17 mouse cellular contexts compared by ENCODE assay signal in genomic region chr8:126420834-126421233, GRCm38 (mm10). TPM values are rescaled to one million over a fixed set of nuclear protein-coding genes. Genes with fewer than 3 reads are reported as not detected.
DNase-seq lines count a peak whose midpoint lies in the region; ATAC-seq and TF ChIP-seq lines count a peak whose summit lies in the region.
"Had no signal": no experiment of that assay in that cellular context is flagged by ENCODE, and none has a peak within 500 bp of the region (broad histone marks: within the 10 kb centered on the region; RNA-seq: fewer than 3 reads in every experiment).

No protein-coding gene starts in this region.

- TF ChIP-seq CTCF in liver, embryonic 14.5 days (IDR thresholded peaks at IDR 0.05; ENCODE audit: low read depth): no peak

- no peaks in the 10 kb centered on the region; the same call in 1 of the 2 replicates for H3K36me3 ChIP-seq in liver, embryonic 14.5 days (replicated peaks; ENCODE audit: control insufficient read depth, insufficient read depth, low read depth)
- H3K36me3 ChIP-seq in forebrain, embryonic 10.5 days (replicated peaks): peaks cover 22% of the 10 kb centered on the region

- H3K4me3 ChIP-seq in liver, embryonic 14.5 days (ENCODE audit: insufficient read depth in 1 of 2, low read depth in 2 of 2, low read length in 2 of 2): no peak overlapping the region
- no peak overlapping the region for H3K4me3 ChIP-seq in forebrain, embryonic 10.5 days

- TF ChIP-seq EP300 in liver, embryonic 14.5 days (IDR thresholded peaks at IDR 0.05; ENCODE audit: low read depth): no peak

- peaks cover 0 to 8% of the 10 kb centered on the region in 2 experiments; a peak in 3 of 4 replicates for H3K4me1 ChIP-seq in liver, embryonic 14.5 days (replicated peaks; ENCODE audit: control insufficient read depth in 2 of 2, insufficient read depth in 2 of 2, low read length in 1 of 2)
- H3K4me1 ChIP-seq in forebrain, embryonic 10.5 days: peaks cover 25% of the 10 kb centered on the region

- no peaks in the 10 kb centered on the region for H3K27me3 ChIP-seq in liver, embryonic 14.5 days (ENCODE audit: control insufficient read depth, insufficient read depth, low read length)
- no peaks in the 10 kb centered on the region for H3K27me3 ChIP-seq in forebrain, embryonic 10.5 days (ENCODE audit: poor library complexity, severe bottlenecking)
- H3K27me3 ChIP-seq: embryonic facial prominence, embryonic 13.5 days; limb, embryonic 13.5 days had no signal

- ATAC-seq in activated CD4-positive, CD25-positive, alpha-beta regulatory T cell, adult 4 months: peak; percentile 26
- ATAC-seq in liver, embryonic 14.5 days (ENCODE audit: insufficient read depth): no peak
- ATAC-seq: intestine, embryonic 16.5 days had no signal

- H3K9me3 ChIP-seq in liver, embryonic 14.5 days (ENCODE audit: control insufficient read depth, low read length): no peaks in the 10 kb centered on the region
- no peaks in the 10 kb centered on the region for H3K9me3 ChIP-seq in forebrain, embryonic 10.5 days
- H3K9me3 ChIP-seq: embryonic facial prominence, embryonic 13.5 days; limb, embryonic 13.5 days; midbrain, embryonic 10.5 days had no signal

- 66% methylated on average over 3 of the region's 3 CpGs for WGBS in liver, embryonic 14.5 days (ENCODE audit: insufficient replicate concordance)
- 79% methylated on average over 3 of the region's 3 CpGs for WGBS in forebrain, embryonic 10.5 days

- H3K27ac ChIP-seq in liver, embryonic 14.5 days: no peak overlapping the region
- H3K27ac ChIP-seq in forebrain, embryonic 10.5 days: no peak overlapping the region
- H3K27ac ChIP-seq: embryonic facial prominence, embryonic 13.5 days; hindbrain, embryonic 14.5 days; limb, embryonic 13.5 days; midbrain, embryonic 10.5 days had no signal

- DNase-seq in A20 (ENCODE audit: low read depth, low spot score): peak; percentile 27
- peak; percentile 40 for DNase-seq in CD4-positive, CD25-positive, alpha-beta regulatory T cell, adult 2 months (ENCODE audit: low read depth, low spot score)
- DNase-seq in liver, embryonic 14.5 days (ENCODE audit: low read depth in 3 of 3, low spot score in 3 of 3): no peak
- DNase-seq in layer of hippocampus, postnatal 14 days (ENCODE audit: low spot score in 2 of 2): no peak
- DNase-seq in urinary bladder, postnatal 25 days (ENCODE audit: low spot score): no peak
- no peak for DNase-seq in forebrain, embryonic 10.5 days (ENCODE audit: extremely low spot score, low spot score)
- DNase-seq in neural tube, embryonic 10.5 days (ENCODE audit: extremely low spot score, low spot score): no peak
- DNase-seq: adrenal gland, postnatal 10 days; cerebellum, adult 2 months; gastrocnemius, postnatal 10 days; kidney, postnatal 10 days had no signal

- no peak overlapping the region for H3K9ac ChIP-seq in liver, embryonic 14.5 days (replicated peaks)
- H3K9ac ChIP-seq: embryonic facial prominence, embryonic 13.5 days; hindbrain, embryonic 14.5 days; limb, embryonic 13.5 days had no signal

- H3K4me2 ChIP-seq in liver, embryonic 14.5 days (ENCODE audit: low read depth): peak overlapping the region; percentile 69; the same call in 1 of the 2 replicates
- H3K4me2 ChIP-seq: limb, embryonic 13.5 days had no signal

RNA-seq across cellular contexts. Expression of gene Coa6, which starts 1.5 kb away (rescaled TPM):
- polyA plus RNA-seq in activated CD4-positive, CD25-positive, alpha-beta regulatory T cell, adult 4 months (2017; shearing (Covaris generic)): 10 to 100 TPM; 47.9 to 64.2 TPM
- 11.4 and 26.7 TPM in 2 replicates for polyA plus RNA-seq in liver, embryonic 14.5 days (2012; rRNA removed)
- polyA plus RNA-seq in liver, embryonic 14.5 days (2014; fragmentation: Nextera tagmentation; extraction: Ambion mirVana): 39.5 and 39.6 TPM in 2 replicates
- total RNA-seq in layer of hippocampus, postnatal 14 days (2021): 10 to 100 TPM; 25.4 to 31.0 TPM
- 41.2 and 46.5 TPM in 2 replicates for polyA plus RNA-seq in forebrain, embryonic 10.5 days (2016; fragmentation: Nextera tagmentation; extraction: Ambion mirVana)

RNA-seq across cellular contexts. Expression of gene Tarbp1, which starts 54.0 kb away (rescaled TPM):
- 1 to 10 TPM; 2.0 to 2.6 TPM for polyA plus RNA-seq in activated CD4-positive, CD25-positive, alpha-beta regulatory T cell, adult 4 months (2017; shearing (Covaris generic))
- polyA plus RNA-seq in liver, embryonic 14.5 days (2012; rRNA removed): 2.2 and 2.8 TPM in 2 replicates
- 1.5 and 1.9 TPM in 2 replicates for polyA plus RNA-seq in liver, embryonic 14.5 days (2014; fragmentation: Nextera tagmentation; extraction: Ambion mirVana)
- total RNA-seq in layer of hippocampus, postnatal 14 days (2021): 1 to 10 TPM; 4.0 to 4.7 TPM
- polyA plus RNA-seq in forebrain, embryonic 10.5 days (2016; fragmentation: Nextera tagmentation; extraction: Ambion mirVana): 1.9 and 2.3 TPM in 2 replicates

Comparison
In these comparisons a context has a peak if more than half of its experiments do, and no peak if none do; other contexts are left out.
1. DNase-seq: peak in A20 (single experiment) and CD4-positive, CD25-positive, alpha-beta regulatory T cell, adult 2 months (single experiment); none in liver, embryonic 14.5 days (0 of 3), layer of hippocampus, postnatal 14 days (0 of 2), urinary bladder, postnatal 25 days (single experiment), forebrain, embryonic 10.5 days (single experiment) and neural tube, embryonic 10.5 days (single experiment).